Mouse (Mus musculus): Measurements from ENCODE around the gene Wfdc1. TPM values are rescaled to one million over a fixed set of nuclear protein-coding genes. Genes with fewer than 3 reads are reported as not detected.

Gene Wfdc1
- total RNA-seq, 1 experiment, result 0.13 TPM

DNA sequence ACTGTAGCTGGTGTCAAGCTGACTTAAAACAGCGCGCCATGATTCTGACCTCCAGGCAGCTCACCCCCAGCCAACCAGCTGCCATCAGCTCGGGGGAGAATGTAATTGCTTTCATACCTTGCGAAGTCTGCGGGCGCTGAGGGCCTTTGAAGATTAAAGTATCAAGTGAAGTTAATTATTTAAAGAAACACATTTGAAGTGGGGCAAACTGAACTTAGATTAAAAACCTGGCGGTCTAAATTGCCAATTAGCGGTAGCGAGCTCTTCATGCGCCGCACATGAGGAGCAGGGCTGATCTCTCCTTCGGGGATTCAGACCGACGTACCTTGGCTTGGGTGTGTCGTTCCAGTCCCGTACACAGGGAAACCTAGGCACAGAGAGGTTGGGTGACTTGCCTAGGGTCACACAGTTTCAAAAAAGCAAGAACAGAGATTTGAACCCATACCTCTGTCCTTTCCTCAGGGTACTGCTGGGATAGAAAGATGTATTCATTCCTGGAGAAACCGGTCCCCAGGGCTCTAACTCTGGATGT is 21.7 kb upstream of the Wfdc1 start:
- H3K9me3 ChIP-seq (ENCODE audit: control insufficient read depth, insufficient read depth, low read depth, low read length), result no peaks in the 10 kb centered on the region
- no peaks in the 10 kb centered on the region for H3K36me3 ChIP-seq (ENCODE audit: control insufficient read depth, insufficient read depth, low read length, poor library complexity, severe bottlenecking)
- no peak for DNase-seq (ENCODE audit: low read depth, low spot score)
- H3K27ac ChIP-seq (ENCODE audit: insufficient read depth, low read depth, low read length, poor library complexity, severe bottlenecking), result no peak overlapping the region
- in situ Hi-C loops (cut with MboI; ENCODE audit: low sequenced_read_pairs in 2 of 2, unreplicated experiment in 2 of 2), result no loop called here
- H3K4me1 ChIP-seq (ENCODE audit: control insufficient read depth in 2 of 2, insufficient read depth in 2 of 2, low read length in 2 of 2, poor library complexity in 1 of 2), result no peaks in the 10 kb centered on the region
- H3K9ac ChIP-seq (ENCODE audit: insufficient read depth, low read depth, low read length, poor library complexity, severe bottlenecking), result no peak overlapping the region
- TF ChIP-seq ZC3H11A (IDR thresholded peaks at IDR 0.05; ENCODE audit: borderline replicate concordance, low read depth, low read length) (no peak), CHD2 (IDR thresholded peaks at IDR 0.05; ENCODE audit: low read depth, low read length) (no peak), MAFK (IDR thresholded peaks at IDR 0.05; ENCODE audit: insufficient read depth, low read depth, low read length) (no peak), HCFC1 (IDR thresholded peaks at IDR 0.05; ENCODE audit: borderline replicate concordance, insufficient read depth, low read length) (no peak), ZNF384 (IDR thresholded peaks at IDR 0.05; ENCODE audit: low read depth, low read length) (no peak)
- no peak overlapping the region for H3K4me3 ChIP-seq (ENCODE audit: insufficient read depth in 1 of 2, low read depth in 1 of 2, low read length in 2 of 2, poor library complexity in 1 of 2, severe bottlenecking in 1 of 2)

DNA sequence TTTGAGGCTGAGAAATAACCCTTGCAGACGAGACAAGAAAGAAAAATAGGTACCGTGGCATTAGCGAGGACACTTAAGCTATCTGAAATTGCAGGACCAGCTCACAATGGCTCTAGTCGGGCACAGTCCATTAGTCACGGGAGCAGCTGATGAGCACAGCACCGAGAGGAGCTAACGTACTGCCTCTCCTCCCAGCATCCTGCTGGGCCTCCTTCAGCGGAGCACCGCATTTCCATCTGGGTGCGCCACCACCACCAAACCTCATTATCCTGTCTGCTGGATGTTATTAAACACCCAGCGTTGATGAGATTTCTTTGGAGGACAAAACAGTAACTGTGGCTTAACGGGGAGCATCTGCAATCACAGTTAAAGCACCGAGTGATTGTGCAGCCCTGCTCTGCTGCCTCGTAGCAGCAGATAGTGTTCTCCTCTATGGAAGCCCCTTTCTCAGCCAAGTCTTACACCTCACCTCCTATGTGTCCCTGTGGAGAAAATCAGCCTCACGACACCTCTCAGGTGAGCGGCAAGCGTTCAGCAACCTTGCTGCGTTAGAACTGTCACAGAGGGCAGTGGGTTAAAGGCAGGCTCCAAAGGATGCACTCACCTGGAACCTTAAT is 21.1 kb upstream of the Wfdc1 start:
- H3K27ac ChIP-seq (ENCODE audit: insufficient read depth, low read depth, low read length, poor library complexity, severe bottlenecking), result no peak overlapping the region
- no peaks in the 10 kb centered on the region for H3K4me1 ChIP-seq (ENCODE audit: control insufficient read depth in 2 of 2, insufficient read depth in 2 of 2, low read length in 2 of 2, poor library complexity in 1 of 2)
- no peaks in the 10 kb centered on the region for H3K9me3 ChIP-seq (ENCODE audit: control insufficient read depth, insufficient read depth, low read depth, low read length)
- H3K36me3 ChIP-seq (ENCODE audit: control insufficient read depth, insufficient read depth, low read length, poor library complexity, severe bottlenecking), result no peaks in the 10 kb centered on the region
- TF ChIP-seq CHD2 (IDR thresholded peaks at IDR 0.05; ENCODE audit: low read depth, low read length) (no peak), MAFK (IDR thresholded peaks at IDR 0.05; ENCODE audit: insufficient read depth, low read depth, low read length) (no peak), ZNF384 (IDR thresholded peaks at IDR 0.05; ENCODE audit: low read depth, low read length) (no peak), ZC3H11A (IDR thresholded peaks at IDR 0.05; ENCODE audit: borderline replicate concordance, low read depth, low read length) (no peak), HCFC1 (IDR thresholded peaks at IDR 0.05; ENCODE audit: borderline replicate concordance, insufficient read depth, low read length) (no peak)
- no peak overlapping the region for H3K4me3 ChIP-seq (ENCODE audit: insufficient read depth in 1 of 2, low read depth in 1 of 2, low read length in 2 of 2, poor library complexity in 1 of 2, severe bottlenecking in 1 of 2)
- DNase-seq (ENCODE audit: low read depth, low spot score), result no peak
- in situ Hi-C loops (cut with MboI; ENCODE audit: low sequenced_read_pairs in 2 of 2, unreplicated experiment in 2 of 2), result no loop called here
- no peak overlapping the region for H3K9ac ChIP-seq (ENCODE audit: insufficient read depth, low read depth, low read length, poor library complexity, severe bottlenecking)

DNA sequence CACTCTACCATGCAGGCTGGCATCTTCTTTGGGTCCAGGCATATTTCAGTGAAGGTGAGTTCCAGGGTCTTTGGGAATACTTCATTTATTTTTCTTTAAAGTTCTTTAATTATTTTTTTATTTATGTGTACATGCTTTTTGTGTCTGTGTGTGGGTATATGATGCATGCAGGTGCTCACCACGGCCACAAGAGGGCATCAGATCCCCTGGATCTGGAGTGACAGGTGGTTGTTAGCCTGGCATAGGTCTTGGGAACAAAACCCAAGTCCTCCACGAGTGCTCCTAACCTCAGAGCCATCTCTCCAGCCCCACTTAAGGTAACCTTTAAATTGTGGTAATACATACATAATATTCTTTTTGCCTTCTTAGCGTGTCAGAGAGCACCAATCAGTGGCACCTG is 20.0 kb upstream of the Wfdc1 start:
- Histone ChIP-seq H3K9ac (ENCODE audit: insufficient read depth, low read depth, low read length, poor library complexity, severe bottlenecking) (no peak overlapping the region), H3K9me3 (ENCODE audit: control insufficient read depth, insufficient read depth, low read depth, low read length) (no peaks in the 10 kb centered on the region), H3K4me3 (ENCODE audit: insufficient read depth in 1 of 2, low read depth in 1 of 2, low read length in 2 of 2, poor library complexity in 1 of 2, severe bottlenecking in 1 of 2) (no peak overlapping the region), H3K27ac (ENCODE audit: insufficient read depth, low read depth, low read length, poor library complexity, severe bottlenecking) (no peak overlapping the region), H3K36me3 (ENCODE audit: control insufficient read depth, insufficient read depth, low read length, poor library complexity, severe bottlenecking) (no peaks in the 10 kb centered on the region), H3K4me1 (ENCODE audit: control insufficient read depth in 2 of 2, insufficient read depth in 2 of 2, low read length in 2 of 2, poor library complexity in 1 of 2) (no peaks in the 10 kb centered on the region)
- in situ Hi-C loops (cut with MboI; ENCODE audit: low sequenced_read_pairs in 2 of 2, unreplicated experiment in 2 of 2), result no loop called here
- DNase-seq (ENCODE audit: low read depth, low spot score), result no peak
- TF ChIP-seq HCFC1 (IDR thresholded peaks at IDR 0.05; ENCODE audit: borderline replicate concordance, insufficient read depth, low read length), result no peak
- no peak for TF ChIP-seq ZC3H11A (IDR thresholded peaks at IDR 0.05; ENCODE audit: borderline replicate concordance, low read depth, low read length)
- TF ChIP-seq ZNF384 (IDR thresholded peaks at IDR 0.05; ENCODE audit: low read depth, low read length), result no peak
- TF ChIP-seq CHD2 (IDR thresholded peaks at IDR 0.05; ENCODE audit: low read depth, low read length), result no peak
- no peak for TF ChIP-seq MAFK (IDR thresholded peaks at IDR 0.05; ENCODE audit: insufficient read depth, low read depth, low read length)

DNA sequence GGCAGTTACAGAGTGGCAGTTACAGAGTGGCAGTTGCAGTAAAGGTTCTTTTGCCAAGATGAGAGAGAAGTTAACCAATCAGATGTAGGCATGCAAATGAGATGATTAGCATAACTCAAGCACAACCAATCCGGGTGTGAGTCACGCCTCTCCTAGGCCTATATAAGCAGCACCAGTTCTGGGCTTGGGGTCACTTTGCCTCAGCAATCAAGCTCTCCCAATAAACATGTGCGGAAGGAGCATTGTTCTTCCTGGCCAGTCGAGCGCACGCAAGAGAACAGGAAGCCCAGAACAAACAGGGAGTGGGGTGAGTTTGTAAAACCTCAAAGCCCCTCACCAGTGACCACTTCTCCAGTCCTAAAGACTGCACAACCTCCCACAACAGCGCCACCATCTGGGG is 19.3 kb upstream of the Wfdc1 start:
- TF ChIP-seq MAFK (IDR thresholded peaks at IDR 0.05; ENCODE audit: insufficient read depth, low read depth, low read length) (no peak), ZC3H11A (IDR thresholded peaks at IDR 0.05; ENCODE audit: borderline replicate concordance, low read depth, low read length) (no peak), ZNF384 (IDR thresholded peaks at IDR 0.05; ENCODE audit: low read depth, low read length) (no peak), CHD2 (IDR thresholded peaks at IDR 0.05; ENCODE audit: low read depth, low read length) (no peak), HCFC1 (IDR thresholded peaks at IDR 0.05; ENCODE audit: borderline replicate concordance, insufficient read depth, low read length) (no peak)

More for the DNA sequence above, 19.3 kb upstream of the Wfdc1 start:
- DNase-seq (ENCODE audit: low read depth, low spot score), result no peak
- Histone ChIP-seq H3K9ac (ENCODE audit: insufficient read depth, low read depth, low read length, poor library complexity, severe bottlenecking) (no peak overlapping the region), H3K4me3 (ENCODE audit: insufficient read depth in 1 of 2, low read depth in 1 of 2, low read length in 2 of 2, poor library complexity in 1 of 2, severe bottlenecking in 1 of 2) (no peak overlapping the region), H3K27ac (ENCODE audit: insufficient read depth, low read depth, low read length, poor library complexity, severe bottlenecking) (no peak overlapping the region), H3K4me1 (ENCODE audit: control insufficient read depth in 2 of 2, insufficient read depth in 2 of 2, low read length in 2 of 2, poor library complexity in 1 of 2) (no peaks in the 10 kb centered on the region), H3K36me3 (ENCODE audit: control insufficient read depth, insufficient read depth, low read length, poor library complexity, severe bottlenecking) (no peaks in the 10 kb centered on the region), H3K9me3 (ENCODE audit: control insufficient read depth, insufficient read depth, low read depth, low read length) (no peaks in the 10 kb centered on the region)
- in situ Hi-C loops (cut with MboI; ENCODE audit: low sequenced_read_pairs in 2 of 2, unreplicated experiment in 2 of 2), result no loop called here
